Mouse (Mus musculus) B cell, adult 2 months (primary cell): ENCODE data around the gene Spg20.

Experiments
- DNase-seq, 2 experiments: peaks; one replicate each; pipeline ENCODE4 v3.0.0; 2022

The Spg20 gene

DNA sequence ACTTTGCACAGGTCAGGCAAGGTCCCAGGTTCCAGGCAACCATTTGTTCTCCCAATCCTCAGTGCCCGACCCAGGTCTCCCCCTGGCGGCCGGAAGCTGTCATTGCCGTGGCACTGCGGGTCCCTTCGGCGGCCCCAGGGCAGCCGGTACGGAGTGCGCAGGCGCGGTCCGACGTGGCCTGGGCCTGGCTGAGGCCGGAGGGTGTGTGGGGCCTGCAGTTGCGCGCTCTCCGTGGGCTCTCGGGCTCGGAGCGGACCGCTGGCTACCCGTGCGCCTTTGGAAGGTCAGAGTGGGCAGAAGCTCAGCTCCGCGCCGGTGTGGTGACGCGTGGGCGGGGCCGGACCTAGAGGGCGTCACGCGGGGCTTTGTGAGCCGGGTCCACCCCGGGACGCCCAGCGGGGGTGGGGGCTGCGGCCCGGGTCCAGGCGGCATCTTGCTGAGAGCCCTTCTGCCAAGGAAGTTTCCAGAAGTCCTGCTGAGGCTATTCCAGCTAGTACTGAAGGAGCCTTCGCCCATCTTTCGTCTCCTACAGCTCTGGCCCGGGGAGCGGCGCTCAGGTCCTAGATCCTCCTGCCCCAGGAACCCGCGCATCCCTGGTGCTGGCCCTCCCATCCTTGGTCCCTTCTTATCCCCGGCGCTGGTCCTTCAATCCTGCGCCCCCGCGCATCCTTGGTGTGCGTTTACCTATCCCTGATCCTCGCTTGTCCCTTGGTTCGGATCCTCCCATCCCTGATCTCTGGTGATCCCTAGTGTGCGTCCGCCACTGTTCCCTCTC, at the start of gene Spg20:
Gene Spg20 (plus strand): TSS at position 174 of the 775 bp plus-strand sequence.
- peak; percentile 95 to 96 for DNase-seq

DNA sequence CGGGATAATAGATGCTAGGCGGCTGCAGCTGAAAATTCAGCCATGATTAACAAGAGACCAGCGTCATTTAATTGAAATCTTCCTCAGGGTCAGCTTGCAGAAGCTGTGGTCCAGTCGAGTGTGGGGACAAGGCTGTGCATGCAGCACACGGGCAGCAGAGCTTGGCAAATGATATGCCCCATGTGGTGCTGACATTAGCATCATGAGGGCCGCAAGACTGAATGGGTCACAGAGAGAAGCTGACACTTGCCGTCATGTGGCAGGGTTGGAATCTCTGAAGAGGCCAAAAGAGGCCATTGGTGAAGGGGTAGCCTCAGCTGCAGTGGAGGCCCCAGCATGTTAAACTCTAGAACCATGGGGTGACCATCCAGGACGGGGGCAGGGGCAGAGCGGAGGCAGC, 49.3 kb upstream of the Spg20 start:
- DNase-seq = no peak

DNA sequence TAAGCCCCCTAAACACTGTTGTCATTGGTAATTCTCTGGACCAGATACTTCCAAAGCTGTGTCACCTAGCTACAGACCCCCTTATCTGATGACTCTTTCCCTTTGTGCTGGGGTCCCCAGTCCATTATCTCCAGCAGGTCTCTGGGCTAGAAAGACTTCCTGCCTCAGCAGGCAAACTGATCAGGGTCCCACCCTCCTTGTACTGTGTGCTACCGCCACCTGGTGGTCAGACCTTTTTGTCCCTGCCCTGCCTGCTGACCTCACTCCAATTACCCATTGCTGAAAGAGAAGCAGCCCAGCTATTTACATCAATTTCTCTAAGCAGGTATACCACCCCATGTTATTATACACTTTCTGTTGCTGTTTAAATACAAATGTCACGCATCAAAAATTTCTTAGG, 47.5 kb upstream of the Spg20 start:
- DNase-seq = peak; percentile 40 to 47

DNA sequence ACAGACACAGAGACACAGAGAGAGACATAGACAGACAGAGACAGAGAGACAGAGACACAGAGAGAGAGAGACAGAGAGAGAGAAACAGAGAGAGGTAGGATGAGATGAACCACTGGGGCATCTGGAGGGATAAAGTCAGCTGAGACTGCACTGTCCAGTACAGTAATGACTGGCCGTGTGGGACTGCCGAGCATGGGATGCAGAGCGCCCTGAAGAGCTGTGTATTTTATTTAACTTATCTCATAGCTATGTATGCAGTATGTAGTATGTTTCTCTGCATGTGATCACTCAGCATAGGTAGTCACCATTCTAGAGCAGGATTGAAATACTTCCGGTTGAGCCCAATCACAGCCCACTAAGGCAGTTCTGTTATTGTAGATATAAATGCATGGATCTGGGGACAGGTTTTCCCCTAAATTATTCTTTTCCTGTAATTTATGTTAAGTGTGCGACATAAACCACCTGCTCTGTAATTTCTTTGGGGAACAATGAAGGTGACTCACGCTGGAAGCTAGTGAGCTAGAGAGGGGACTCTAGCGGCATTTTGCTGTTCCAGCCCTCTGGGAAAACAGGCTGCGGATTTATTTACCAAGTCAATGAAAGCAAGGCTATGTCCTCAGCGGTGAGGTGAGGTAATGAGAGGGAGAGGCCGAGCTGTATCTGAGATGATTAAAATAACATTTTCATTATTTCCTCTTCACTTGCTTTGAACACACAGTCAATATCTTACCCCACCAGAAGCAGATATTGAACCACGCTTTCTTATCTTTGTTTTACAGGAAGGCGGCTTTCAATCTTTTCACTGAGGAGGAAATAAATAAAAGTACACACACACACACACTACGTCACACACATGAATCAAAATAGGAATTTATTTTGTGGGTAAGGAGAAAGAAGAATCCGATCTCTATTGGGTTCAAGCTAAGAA, 45.9 kb upstream of the Spg20 start:
- DNase-seq = no peak

DNA sequence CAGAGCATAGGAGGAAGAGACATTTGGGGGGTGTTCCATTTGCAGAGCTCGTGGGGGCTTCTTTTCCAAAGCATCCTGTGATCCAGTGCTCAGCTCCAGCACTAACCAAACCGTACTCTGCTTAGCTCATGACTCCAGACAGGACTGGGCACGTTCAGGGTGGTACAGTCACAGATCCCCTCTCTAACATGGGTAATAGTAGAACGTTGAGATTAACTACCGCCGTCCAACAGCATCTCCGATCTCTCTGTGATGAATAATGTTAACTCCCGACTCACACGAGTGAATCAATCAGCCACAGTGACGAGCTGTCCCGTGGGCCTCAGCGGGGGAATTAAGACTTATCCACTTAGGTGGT, 45.3 kb upstream of the Spg20 start:
- DNase-seq = no peak

DNA sequence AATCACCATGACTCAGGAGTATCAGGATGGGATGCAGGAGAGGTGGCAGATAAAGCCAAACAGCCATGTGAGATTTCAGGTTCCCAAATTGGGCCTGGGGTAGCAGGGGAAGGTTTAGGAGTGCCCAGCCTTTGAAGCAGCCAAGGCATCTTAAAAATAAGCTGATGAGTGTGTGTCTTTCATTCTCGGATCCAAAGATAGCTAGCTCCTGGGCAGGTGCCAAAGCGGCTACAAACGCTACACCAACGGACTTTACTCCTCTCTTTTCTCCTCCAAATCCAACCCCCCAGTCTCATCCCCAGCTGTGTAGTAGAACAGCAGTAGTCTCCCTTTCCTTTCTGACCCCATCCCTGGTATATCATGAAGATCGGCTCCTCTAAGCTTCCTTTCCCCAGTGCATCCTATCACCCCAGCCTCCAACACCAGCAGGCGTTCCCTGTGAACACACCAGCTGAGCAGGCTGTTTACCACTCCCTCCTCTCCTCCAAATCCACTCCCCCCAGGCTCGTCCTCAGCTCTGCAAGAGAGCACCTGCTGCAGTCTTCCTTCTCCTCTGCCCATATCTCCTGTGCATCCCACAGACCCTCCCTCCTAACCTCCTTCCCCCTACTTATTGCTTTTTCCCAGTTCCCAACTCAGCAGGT, 44.0 kb upstream of the Spg20 start:
- DNase-seq = no peak

DNA sequence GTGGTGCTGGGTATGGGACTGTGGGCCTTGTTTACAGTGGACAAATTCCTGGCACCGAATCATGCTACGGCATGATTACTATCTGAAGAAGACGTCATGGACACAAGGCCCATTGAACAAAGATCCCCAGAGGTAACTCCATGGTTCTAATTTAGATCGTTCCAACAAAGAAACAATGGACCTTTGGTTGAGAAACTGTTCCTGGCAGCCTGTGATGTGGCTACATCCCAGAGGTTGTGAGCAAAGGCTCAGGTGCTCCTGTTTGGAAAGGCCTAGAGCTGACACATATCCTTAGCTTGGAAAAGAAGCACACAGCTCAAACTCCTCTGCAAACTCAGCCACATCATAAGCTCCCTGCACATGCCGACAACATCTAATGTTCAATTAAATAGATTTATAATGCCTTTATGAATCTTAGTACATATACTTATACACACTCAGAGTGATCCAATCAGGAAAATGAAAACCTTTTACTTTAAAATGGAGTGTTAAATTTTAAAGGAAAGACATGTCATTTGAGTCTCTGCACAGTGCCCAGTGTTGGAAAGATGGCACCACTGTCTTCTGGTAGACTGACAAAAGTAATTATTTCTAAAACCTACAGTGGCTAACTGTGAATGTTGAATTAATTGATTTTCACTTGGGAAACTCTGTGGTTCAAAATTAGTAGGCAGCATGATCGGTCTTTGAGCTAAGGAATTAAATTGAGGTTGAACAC, 37.2 kb upstream of the Spg20 start:
- DNase-seq = no peak

DNA sequence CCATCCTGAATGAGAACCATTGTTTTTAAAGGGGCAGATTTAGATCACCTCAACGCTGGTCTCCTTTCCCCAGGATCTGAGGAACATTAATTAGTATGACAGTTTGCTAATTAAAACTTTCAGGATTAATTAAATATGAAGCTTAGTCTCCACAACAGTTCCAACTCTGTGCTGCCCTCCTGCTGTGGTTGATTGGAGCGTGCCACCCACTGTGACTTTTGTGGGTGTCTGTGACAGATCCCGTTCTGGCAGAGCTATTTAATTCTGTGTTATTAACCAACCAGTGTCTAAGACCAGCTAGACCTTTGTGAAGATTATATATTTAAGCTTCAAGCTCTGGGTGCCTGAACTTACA, 36.6 kb upstream of the Spg20 start:
- DNase-seq = no peak

DNA sequence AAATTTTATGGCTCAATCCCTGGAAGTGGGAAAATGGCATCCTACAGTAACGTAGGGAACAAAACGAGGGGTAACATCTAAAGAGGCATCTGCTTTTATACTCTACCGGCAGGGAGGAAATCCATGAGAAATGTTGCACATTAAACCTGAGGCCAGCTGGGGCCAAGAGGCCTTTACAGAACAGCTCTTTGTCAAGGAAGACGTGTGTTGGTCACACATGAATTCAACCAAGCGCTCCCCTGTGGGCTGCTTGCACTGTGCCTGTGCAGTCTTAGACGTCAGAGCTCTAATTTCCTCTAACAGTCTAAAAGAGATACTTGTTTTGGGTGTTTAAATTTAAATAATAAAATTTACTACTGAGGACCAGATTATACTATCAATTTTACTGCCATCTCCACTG, 33.7 kb upstream of the Spg20 start:
- DNase-seq = no peak

DNA sequence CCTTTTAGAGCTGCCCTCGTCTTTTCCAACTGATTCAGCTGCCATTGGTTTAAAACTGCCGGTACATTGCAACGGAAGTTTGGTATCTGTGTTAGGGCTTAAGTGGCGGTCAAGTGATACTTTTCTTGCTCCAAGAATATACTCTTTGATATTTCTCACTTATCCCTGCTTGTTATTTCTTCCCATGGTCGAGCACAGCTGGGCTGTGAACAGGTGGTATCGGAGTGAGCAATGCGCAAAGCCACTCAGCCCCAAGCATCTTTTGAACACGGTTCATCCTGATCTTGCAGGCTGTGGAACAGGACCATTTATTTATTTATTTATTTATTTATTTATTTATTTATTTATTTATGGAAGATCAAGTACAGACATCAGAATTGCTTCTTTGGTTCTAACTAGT, 32.3 kb upstream of the Spg20 start:
- no peak for DNase-seq

DNA sequence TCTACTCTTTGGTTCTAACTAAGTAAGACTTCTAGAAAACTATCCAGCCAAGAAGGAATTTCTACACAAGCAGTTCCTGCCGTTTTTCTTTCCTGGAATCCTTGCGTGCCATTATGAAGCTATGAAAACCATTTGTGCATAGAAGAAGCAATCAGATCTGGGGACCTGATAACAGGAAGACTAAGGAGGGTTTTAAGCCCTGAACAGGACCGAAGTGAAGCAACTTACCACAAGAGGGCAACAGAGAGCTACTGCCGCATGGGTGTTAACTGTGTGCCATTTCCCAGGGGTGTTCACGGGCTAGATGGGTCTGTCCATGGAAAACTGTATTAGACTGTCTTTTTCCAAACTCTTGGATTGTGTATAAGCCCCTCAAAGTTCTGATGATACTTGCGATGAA, 31.9 kb upstream of the Spg20 start:
- DNase-seq = peak; percentile 50

DNA sequence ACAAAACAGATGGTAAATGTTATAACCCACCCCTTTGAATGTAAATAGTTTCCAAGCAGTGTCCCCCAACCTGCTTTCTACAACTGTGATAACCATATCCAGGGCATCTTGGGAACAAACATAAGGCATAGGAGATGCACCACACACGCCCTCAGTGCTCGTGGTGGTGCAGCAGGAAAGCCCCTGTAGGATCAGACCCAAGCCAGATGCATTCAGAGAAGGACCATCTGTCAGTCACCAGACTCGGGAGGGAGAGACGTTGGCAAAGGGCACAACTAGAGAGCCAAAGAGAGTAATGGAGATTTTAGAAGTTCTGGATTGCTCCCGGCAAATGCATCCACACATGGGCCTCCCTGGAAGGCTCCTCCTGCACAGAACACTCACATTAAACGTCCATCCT, 27.1 kb upstream of the Spg20 start:
- DNase-seq = no peak

DNA sequence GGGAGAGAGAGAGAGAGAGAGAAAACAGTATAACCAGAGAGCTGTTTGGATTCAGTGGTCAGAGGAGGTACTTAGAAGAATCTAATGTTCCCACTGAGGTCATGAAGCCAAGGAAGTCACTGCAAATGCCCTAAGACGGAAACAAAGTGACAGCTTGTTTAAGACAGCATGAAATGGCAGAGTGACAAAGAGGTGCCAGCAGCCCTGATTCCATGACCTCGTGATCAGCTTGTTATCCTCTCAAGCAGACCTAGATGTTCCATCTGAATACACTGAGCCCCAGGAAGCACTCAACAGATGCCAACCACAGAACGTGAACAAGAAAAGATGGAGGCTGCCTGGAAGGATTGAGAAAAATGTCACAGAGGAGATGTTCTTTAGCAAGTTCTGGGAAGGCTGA, 26.2 kb upstream of the Spg20 start:
- DNase-seq = no peak

DNA sequence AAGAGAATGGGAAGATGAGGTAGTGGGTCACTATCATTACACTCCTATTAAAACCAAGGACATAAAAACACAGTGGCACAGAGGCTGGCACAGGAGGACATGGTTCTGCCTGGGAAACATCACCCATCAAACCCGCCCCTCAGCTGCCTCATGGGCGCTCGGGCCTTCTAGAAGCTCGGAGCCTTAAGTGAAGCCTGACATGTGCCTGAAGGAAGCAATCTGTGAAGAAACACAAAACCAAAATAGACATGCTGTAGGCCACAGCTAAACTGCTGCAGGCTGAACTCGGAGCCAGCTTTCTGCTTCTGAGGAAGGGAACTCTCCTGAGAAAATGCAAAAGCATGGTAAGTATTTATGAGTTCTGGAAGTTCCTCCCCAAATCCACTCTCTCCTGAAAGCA, 25.0 kb upstream of the Spg20 start:
- no peak for DNase-seq

DNA sequence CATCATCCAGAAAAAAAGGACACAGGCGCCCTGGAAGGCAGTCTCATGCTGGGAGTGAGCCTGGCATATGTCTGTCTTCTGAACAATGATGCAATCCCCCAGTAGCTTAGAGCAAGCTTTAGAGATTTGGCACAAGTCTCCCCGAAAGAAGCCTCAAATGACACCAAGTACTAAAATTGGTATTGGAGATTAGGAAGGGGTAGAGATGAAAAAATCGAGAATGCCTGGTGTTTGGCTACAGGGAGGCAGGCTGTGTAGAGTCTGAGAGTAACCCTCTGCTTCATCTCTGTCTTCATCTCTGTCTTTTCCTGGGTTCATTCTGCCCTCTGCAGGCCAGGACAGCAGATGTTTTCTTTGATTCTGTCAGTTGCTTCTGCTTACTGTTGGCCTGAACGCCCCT, 24.5 kb upstream of the Spg20 start:
- no peak for DNase-seq

DNA sequence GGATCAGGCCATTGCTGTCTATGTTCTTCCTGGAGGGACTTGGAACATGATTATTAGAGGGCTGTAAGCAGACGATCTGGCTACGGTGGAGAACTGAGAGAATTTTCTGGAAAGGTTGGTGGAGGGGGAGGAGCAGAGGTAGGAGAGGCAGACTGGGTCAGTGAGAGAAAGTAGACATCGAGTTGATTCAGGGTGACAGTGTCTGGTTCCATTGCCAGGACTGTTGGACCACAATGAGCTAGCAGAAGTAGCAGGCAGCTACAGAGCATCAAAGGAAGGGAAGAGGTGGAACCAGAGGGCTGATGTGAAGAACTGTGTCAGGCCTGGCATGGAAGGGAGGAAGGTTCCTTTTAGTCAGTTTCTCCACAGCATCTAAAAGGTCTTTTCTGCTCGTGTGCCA, 23.5 kb upstream of the Spg20 start:
- no peak for DNase-seq

DNA sequence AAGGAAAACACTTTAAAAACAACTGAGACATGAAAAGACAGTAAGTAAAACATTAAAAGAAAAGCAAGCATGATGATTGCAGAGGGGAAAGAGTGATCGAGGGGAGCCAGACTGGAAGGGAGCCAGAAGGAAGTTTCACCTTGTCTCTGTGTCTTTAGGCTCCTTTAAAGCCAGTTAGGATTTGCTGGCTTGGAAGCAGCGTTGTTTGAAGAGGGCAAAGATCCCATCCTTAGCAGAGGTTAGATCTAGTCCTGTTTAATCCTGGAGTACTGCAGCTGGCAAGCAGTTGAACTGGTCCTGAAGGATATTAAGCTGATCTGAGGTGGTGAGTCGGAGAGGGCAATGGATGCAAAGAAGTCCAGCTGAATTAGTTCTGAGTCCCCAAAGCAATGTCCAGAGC, 23.1 kb upstream of the Spg20 start:
- no peak for DNase-seq

DNA sequence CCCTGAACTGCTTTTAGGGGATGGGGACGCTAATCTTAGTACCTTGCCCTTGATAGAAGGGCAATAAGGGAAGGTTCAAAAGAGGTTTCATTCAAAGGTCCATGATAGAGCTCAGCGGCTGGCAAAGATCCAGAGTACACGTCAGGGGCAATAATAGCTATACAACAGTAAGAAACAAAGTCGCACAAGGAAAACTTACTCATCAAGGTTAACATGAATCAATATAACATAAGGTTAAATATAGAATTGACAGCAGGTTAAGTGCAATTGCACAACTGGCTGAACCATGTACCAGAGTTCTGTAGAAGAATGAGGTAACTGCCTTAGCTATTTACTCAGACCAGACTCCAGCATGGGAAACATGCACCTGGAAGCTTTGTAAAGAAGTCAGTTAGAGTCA, 22.6 kb upstream of the Spg20 start:
- DNase-seq = no peak

DNA sequence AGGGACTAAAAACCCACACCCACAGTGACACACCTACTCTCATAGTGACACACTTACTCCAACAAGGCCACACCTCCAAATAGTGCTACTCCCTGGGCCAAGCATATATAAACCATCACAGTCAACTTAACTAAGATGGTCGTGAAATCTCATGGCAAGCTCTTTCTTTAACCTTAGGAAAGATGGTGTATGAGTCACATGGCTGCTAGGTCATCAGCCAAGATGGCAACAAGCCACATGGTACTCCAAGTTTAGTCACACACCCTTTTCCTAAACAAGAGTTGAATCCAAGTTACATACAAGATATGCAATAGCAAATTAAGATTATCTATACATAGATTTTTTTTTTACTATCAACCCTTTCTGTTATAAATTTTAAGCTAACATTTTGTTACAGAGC, 18.7 kb upstream of the Spg20 start:
- no peak for DNase-seq

DNA sequence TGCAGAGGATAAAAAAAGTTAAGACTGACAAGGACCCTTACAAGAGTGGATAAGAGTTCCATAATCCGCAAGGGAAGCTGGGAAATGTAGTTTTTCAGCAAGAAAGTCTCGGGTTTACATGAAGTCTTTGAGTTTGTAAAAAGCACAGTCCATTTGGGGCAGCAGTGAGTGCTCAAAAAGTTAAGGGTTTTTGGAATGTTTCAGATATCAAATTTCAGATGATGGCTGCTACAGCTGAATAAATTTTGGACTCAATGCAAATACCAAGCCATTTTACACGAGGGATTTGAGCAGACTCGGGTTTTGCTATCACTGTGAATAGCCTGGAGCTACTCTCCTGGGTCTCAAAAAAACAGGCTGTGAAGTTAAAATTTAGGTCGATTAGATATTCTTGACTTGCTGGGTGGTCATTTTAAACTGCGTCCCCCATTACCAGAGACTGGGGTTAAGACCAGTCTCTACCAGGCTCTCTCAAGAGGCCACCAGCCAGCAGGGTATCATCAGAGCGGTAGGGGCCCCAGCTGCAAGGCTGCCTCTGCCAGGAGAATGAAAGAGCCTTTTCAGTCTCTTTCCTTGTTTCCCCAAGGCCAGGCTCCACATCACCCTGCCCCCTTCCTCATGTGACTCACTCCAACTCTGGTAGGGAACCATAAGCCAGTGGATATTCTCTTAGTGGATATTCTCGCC, 15.8 kb upstream of the Spg20 start:
- DNase-seq = no peak

DNA sequence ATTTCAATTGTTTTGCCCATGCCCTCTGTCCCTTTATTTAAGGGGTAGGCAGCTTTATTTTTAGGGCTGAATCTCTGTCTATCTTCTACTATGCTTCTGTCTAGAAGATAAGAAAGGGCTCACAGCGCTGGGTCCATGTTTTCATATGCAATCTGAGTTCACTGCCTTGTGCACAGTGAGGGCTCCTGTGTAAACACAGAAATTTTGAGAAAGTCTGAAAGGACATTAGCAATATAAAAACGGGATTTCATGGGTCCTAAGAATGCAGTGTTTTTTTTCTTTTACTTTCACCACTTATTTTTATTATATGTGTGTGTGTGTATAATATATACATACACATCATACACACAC, 15.3 kb upstream of the Spg20 start:
- DNase-seq = no peak

DNA sequence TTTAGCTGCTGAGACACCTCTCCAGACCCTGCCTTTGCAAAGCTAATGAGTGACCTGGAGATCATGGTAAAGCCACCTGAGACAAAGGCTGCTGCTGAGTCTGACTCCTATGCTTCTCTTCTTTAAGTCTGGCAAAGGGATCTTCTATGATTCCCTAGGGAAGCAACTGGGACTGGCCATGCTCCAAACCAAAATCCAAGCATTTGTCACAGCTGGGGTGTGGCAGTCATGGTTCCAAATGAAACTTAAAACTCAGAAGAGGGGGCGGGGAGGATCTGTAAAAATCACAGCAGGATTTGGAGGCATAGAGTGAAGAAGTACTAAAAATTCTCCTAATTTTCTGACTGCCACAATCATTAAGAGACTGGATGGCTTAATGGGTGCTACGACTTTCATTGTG, 14.7 kb upstream of the Spg20 start:
- DNase-seq = no peak

DNA sequence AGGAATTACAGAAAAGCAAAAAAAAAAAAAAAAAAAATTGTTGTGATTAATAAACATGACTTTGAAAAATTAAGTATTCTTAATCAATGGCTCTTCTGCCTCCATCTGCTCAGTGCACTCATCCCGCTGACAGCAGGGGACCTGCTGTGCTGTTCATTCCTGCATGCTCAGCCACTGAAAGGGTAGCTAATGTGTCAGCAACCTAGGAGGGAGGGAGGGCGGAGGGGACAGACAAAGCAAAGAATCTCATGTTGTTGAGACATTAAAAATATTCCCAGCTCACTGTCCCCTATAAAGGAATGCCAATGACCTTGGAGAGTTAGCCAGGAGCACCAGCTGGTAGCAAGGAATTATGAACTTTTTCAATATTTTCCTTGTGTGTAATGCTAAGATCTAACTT, 13.9 kb upstream of the Spg20 start:
- no peak for DNase-seq
